Mouse (Mus musculus) right cerebral cortex, postnatal 36 days (tissue): ENCODE data around the gene Gabrb2.

Experiments used
- DNase-seq, 2 experiments: peaks; one replicate each; pipeline ENCODE4 v3.0.0; 2022; ENCODE audit warnings: low spot score in 2 of 2, mixed read lengths in 1 of 2

The Gabrb2 gene

DNA sequence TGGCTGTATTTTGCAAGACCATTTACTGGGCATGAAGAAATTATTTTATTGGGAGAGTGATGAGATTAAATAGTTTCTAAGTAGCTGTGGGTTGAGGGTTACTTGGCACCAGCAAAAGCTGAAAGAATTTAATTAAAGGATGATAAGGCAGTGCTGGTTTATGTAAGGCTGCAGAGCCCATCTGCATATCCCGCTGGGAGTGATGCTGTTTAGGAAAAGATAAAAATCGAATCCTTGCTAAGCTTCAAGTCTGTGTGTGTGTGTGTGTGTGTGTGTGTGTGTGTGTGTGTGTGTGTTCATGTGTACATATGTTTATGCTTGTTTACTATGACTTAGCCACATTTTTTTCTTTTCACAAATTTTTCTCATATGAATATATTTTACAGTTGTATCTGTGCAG lies 113.0 kb downstream of the Gabrb2 start:
- DNase-seq, result no peak

DNA sequence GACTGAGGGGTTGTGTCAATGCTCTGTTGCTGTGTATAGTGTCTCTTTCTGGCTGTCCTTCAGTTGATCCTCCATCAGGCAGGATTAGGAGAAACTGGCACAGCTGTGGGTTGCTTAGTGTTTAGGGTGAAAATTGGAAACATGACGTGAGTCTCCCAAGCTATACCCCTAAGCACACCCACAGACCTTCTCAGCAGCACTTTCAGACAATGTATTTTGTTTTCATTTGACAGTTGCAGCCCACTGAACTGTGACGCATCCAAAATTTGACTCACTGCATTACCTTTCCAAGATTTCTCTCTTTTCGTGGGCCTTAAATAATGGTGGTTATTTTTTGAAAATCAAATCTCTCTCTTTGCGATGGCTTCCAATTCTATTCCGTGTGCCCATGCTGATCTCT lies 115.7 kb downstream of the Gabrb2 start:
- DNase-seq, result peak; percentile 22 to 52

DNA sequence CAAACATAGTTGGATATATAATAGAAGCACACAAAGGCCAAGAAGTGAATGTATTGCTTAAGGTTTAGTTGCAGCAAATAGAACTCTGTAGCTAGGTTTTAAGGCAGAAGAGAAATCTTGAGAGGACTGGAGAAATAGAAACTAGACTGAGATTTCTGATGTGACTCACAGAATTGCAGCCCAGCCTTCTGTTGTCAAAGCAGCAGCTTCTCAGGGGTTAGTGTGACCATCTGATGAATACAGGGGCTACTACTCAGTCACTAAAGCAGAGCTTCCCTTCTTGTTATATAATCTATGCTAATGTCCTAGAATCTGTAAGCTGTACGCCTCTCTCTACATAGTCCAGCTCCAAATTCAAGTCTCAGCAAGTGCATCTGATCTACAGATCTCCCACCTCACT lies 116.3 kb downstream of the Gabrb2 start:
- DNase-seq, result no peak

- DNase-seq, result no peak
Measured at GRCm38 (mm10) chr11:42542861-42543260, 123.3 kb downstream of the Gabrb2 start.

DNA sequence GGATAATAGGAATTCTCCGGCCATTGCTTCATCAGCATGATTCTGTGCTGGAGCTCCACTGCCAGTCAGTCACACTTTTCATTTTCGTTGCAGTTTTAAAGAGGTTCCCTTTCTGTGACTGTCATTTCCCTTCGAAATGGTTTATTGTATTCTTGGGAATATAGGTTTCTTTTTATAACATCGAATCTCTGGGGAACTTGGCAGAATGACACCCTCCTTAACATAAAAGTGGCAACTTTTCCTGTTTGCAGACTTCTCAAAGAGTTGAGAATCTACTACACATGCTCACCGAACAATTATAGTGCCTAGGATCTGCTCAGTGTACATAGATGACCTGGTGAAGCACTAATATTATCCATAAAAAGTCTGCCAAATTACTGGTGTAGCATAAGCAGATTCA lies 146.5 kb downstream of the Gabrb2 start:
- no peak for DNase-seq

- no peak for DNase-seq
Measured at GRCm38 (mm10) chr11:42571467-42571866, 151.9 kb downstream of the Gabrb2 start.

DNA sequence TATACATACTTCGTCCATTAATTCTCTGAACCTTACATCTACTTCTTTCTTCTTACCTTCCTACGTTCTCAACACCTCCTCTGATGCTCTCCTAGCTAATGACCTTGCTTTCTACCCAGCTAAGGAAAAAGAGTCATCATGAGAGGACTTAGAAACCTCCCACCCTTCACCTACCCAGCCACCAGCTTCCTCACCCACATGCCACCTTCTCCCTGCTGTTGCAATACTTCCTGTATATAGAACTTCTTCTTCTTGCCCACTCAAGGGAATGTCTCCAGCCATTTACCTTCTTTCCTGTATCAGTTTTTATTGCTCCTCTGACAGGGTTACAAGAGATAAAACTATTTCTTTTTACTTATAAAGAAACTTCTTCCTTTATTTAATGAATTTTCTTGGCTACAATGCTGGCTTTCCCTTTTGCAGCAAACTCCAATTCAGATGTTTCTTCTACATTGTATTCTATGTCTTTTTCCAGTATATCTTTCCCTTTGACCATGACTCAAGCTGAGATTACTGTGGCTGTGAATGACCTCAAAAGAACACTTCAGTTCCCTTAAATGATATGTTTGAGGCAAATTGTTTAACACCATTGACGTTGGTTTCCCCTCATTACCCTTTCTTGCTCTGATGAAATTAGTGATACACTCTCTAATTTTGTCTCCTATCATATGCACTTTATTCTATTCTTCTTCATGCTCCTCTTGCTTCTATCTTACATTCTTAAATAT lies 155.8 kb downstream of the Gabrb2 start:
- peak in 1 of 2 experiments; percentile 50 for DNase-seq

DNA sequence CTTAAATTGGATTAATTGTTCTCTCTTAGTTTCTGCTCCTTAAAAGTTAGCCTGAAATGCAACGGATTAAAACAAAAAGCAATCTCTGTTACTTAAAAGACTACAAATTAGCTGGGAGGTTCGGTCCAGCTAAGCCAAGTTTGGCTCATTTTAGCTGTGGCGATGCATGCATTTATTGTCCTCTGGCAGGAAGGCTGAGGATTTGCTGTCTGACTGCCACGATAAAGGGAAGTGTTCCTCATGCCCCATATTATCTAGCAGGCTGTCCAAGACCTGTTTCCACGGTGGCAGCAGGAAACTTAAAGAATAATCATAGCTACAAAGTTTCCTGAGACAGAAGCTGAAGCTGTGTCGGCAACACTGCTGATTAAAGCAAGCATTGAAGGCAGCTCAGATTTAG lies 160.2 kb downstream of the Gabrb2 start:
- no peak for DNase-seq

DNA sequence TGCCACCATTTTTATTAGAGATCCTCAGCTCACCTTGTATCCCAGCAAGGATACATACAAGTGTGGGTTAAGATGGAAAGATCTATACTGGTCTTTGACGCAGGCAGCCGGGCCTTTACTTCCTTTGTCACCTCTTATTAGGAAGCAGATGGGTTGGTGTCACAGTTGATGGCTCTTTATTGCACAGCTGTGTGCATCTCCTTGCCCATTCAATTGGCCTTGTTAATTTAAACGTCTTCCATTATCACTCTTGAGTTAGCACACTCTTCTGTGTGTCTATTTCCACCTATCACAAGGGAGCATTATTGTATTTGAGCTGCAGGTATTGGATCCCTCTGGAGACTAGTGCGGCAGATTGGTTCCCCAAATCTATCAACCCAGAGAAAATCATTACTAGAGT lies 161.6 kb downstream of the Gabrb2 start:
- no peak for DNase-seq

GRCm38 (mm10) chr11:42581753-42582152 lies 162.2 kb downstream of the Gabrb2 start:
- DNase-seq, result no peak

DNA sequence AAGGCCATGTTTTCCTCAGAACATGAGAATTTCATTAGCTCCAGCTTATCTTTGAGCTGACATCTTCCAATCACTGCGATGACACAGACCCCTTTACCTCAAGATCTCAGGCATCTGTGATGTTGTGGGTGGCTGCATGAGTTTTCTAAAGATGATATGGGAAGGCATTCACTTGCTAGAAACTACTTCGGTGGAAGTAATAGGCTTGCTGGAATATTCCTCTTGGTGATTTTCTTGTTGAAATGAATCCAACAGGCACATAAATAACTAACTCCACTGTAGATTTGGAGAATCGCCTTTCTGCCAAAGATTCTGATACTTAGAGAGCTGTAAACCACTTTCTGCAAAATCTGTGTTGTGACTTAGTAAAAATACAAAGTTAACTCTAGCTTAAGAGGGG lies 172.9 kb downstream of the Gabrb2 start:
- no peak for DNase-seq

DNA sequence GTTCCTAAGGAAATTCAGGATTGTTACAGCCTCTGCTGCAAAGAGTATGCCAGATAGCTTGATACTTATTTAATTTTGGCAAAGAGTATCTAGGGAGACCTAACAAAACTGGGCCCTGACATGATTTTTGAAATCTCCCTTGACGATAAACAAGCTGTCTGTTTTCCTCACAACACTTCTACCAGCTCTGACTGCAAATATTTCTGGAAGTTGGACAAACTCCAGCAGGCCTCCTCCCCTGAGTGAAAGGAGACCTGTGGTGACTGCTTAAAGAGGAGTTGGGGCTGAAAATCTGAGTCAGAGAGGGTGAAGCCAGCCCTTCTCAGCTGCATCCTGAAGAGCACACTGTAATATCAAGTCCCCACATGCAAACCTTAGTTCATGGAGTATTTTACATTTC lies 186.7 kb downstream of the Gabrb2 start:
- DNase-seq, result peak in 1 of 2 experiments; percentile 30

GRCm38 (mm10) chr11:42609128-42609763 lies 189.7 kb downstream of the Gabrb2 start:
- no peak for DNase-seq

DNA sequence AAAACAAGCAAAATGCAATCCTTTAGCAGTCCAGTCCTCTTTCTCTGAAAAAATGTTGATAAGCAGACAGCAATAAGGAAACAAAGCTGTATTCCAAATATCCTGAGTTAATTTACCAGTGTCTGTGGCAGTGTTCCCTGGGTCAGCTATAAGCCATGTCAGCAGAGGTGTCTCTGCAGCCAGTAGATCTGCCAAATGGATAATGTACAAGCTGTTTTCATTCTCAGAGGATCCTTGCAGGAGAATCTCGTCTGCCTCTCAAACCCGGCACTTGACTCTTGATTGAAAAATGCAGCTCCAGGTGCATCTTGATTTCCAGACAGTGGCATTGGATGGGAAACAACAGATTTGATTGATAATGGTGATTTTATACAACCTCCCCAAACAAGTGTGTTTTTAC lies 198.6 kb downstream of the Gabrb2 start:
- DNase-seq, result no peak

DNA sequence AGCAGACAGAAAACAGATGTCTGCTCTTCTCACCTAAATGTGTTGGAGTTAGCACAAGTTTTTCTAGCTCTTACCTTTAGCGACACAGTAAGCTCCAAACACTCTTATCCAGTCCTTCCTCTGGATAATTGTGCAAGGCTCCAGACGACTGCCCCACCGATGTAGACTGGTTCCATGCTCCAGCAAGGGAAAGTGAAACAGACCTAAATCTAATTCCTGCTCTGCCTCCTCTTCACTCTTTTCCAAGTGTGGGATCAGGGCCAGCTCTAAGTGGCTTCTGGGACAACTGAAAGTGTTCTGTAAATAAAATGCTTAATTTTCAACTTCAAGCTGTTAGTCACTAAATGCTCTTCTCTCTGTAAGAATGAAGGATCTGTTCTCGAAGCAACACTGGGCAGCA lies 201.6 kb downstream of the Gabrb2 start:
- DNase-seq, result no peak

DNA sequence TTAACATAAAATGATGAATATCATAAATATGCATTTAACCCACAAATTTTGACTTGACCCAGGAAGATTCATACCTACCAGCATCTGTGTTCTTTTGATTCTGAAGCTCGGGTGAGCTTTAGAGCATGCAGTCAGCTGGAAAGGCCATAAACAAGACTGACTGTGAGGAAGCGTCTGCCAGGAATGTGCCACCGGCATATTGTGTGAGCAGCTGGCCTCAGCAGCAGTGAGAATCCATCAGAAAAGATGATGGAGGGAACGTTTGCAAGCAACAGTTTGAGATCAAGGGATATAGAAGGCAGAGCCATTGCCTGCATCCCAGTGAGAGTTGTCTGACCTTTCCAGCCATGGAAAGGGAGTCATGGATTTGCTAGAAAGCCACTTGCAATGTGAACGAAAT lies 230.6 kb downstream of the Gabrb2 start:
- DNase-seq, result no peak

GRCm38 (mm10) chr11:42651572-42651971 lies 232.0 kb downstream of the Gabrb2 start:
- DNase-seq, result no peak

GRCm38 (mm10) chr11:42654189-42654588 lies 234.6 kb downstream of the Gabrb2 start:
- DNase-seq, result no peak

DNA sequence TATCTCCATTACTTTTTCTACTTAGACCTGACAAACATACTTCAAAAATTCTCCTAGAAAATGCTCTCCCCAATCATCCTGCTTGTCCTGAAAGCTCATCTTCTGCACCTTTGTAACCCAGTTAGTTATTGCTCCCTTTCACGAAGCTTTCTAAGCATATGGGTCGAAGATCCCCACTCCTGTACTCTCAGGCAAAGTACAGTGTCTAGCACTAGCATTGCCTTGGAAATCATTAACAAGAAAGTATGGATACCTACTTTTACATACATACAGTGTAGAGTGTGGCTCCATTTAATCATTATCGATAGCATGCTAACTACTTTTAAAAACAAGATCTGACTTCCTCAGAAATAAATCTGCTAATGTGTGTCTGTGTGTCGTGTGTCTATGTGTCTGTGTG lies 249.1 kb downstream of the Gabrb2 start:
- DNase-seq, result no peak
